Mouse (Mus musculus) stomach, embryonic 14.5 days (tissue): ENCODE measurements around the gene Nfam1. TPM values are rescaled to one million over a fixed set of nuclear protein-coding genes. Genes with fewer than 3 reads are reported as not detected.
A peak's percentile ranks its signal among the peaks of the same experiment; 100 is the strongest.

Experiments
- ATAC-seq: fragments of 200-750 bp; cut with Nextera tagmentation; 2 replicates; pipeline ENCODE4 v1.8.0; 2017; ENCODE audit warnings: low read depth, moderate TSS enrichment; ENCODE audit not compliant: insufficient number of reproducible peaks, insufficient read depth, low FRiP score
- H3K27ac ChIP-seq: fragments of 300-500 bp; sonication (generic); 2 replicates; pipeline ENCODE4 v1.5.1; 2014; ENCODE audit warnings: mild to moderate bottlenecking, low read length, moderate library complexity, mixed read lengths
- H3K27me3 ChIP-seq: fragments of 300-500 bp; sonication (generic); 2 replicates; pipeline ENCODE4 v1.6.1; 2014; ENCODE audit warnings: low read length, control low read depth, mixed read lengths; ENCODE audit not compliant: control insufficient read depth, insufficient read depth
- H3K36me3 ChIP-seq: fragments of 300-500 bp; sonication (generic); 2 replicates; pipeline ENCODE4 v1.6.1; 2014; ENCODE audit warnings: mild to moderate bottlenecking, control low read depth, low read length, moderate library complexity, mixed read lengths; ENCODE audit not compliant: control insufficient read depth, insufficient read depth
- H3K4me1 ChIP-seq: fragments of 300-500 bp; sonication (generic); 2 replicates; pipeline ENCODE4 v1.6.1; 2014; ENCODE audit warnings: low read length, control low read depth, mixed read lengths; ENCODE audit not compliant: control insufficient read depth, insufficient read depth
- H3K4me2 ChIP-seq: fragments of 300-500 bp; sonication (generic); replicated peaks from 2 replicates; pipeline ENCODE4 v1.6.1; 2014; ENCODE audit warnings: low read depth, low read length, control low read depth
- H3K4me3 ChIP-seq: fragments of 300-500 bp; sonication (generic); 2 replicates; pipeline ENCODE4 v1.5.1; 2014; ENCODE audit warnings: low read depth, low read length, control low read depth
- H3K9ac ChIP-seq: fragments of 300-500 bp; sonication (generic); replicated peaks from 2 replicates; pipeline ENCODE4 v1.6.1; 2014; ENCODE audit warnings: low read depth, mild to moderate bottlenecking, control low read depth, low read length, moderate library complexity, mixed read lengths
- H3K9me3 ChIP-seq: fragments of 300-500 bp; sonication (generic); 2 replicates; pipeline ENCODE4 v1.6.1; 2016; ENCODE audit warnings: low read depth, low read length, control low read depth; ENCODE audit not compliant: control insufficient read depth
- WGBS: fragments of 180-500 bp; shearing (Covaris S2); extraction: QIAGEN DNeasy Blood & Tissue Kit; methylation state at CpG from one replicate; pipeline ENCODE4 v1.1.7; 2014; 5-methylcytosine and 5-hydroxymethylcytosine counted together
- polyA plus RNA-seq: library from polyadenylated mRNA; unstranded; fragments of >200 nt; fragmentation: Nextera tagmentation; extraction: Ambion mirVana; gene quantifications from 2 replicates; pipeline ENCODE4 v1.2.1, GENCODE M21; 2014

Gene Nfam1
- polyA plus RNA-seq, 1 experiment from 2014 or later: 2.8 TPM

DNA sequence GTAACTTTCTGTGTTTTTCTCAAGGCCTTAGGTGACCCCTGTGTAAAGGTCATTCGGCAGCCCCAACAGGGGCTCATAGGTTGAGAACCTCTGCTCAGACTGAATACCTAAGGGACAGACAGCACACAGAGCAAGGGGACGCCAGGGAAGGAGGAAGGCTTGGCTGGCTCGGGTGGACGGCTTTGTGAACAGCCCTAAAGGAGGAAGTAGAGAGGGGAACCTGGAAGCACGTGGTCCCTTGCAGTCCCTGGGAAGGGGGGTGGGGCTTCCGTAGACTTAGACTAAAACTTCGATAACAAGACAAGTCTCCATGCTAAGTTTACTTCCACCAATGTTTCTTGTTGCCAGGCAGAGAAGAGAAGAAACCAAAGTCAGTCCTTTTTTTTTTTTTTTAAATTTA is 3.0 kb upstream of the Nfam1 start:
- no peak for ATAC-seq
- H3K9ac ChIP-seq: no peak overlapping the region
- no peaks in the 10 kb centered on the region for H3K36me3 ChIP-seq
- no peak overlapping the region for H3K4me2 ChIP-seq
- H3K27ac ChIP-seq: no peak overlapping the region
- H3K9me3 ChIP-seq: no peaks in the 10 kb centered on the region
- no peak overlapping the region for H3K4me3 ChIP-seq
- WGBS: 72% methylated on average over 7 of the region's 7 CpGs
- peaks cover 36% of the 10 kb centered on the region for H3K4me1 ChIP-seq
- no peaks in the 10 kb centered on the region for H3K27me3 ChIP-seq

DNA sequence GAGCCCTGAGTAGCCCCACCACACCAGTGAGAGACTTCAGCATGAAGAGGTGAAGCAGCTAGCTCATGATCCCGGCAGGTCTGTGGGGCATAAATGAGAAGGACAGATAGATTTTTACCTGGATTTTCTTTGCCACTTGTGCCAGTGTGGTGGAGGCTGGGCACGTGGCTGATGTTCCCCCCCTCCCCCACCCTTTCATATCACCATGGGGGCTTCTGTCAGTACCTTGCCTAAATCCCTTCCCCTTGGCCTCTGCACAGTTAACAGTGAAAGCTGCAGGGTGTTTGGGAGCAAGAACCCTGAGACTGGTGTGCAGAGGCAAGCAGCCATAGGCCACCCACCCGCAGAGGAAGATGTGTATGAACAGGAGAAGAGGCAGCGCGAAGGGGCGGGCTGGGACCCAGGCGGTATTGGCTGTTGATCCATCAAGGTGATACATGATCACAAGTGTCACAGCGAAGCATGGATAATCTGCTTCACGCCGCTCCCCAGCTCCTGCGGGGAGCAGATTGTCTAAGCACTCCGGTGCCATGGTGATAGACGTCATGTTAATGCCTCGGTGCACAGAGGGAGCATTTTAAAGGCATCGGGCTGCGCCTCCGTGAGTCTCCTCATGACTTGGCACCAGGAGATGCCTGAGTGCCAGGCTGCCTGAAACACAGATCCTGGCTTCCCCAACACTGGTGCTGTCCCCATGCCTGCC is 1.3 kb upstream of the Nfam1 start:
- H3K9ac ChIP-seq: no peak overlapping the region
- H3K27ac ChIP-seq: no peak overlapping the region
- 14% methylated on average over 17 of the region's 17 CpGs for WGBS
- no peak for ATAC-seq
- H3K4me2 ChIP-seq: no peak overlapping the region
- peaks cover 39% of the 10 kb centered on the region for H3K4me1 ChIP-seq
- no peak overlapping the region for H3K4me3 ChIP-seq
- H3K36me3 ChIP-seq: no peaks in the 10 kb centered on the region
- no peaks in the 10 kb centered on the region for H3K9me3 ChIP-seq
- no peaks in the 10 kb centered on the region for H3K27me3 ChIP-seq

DNA sequence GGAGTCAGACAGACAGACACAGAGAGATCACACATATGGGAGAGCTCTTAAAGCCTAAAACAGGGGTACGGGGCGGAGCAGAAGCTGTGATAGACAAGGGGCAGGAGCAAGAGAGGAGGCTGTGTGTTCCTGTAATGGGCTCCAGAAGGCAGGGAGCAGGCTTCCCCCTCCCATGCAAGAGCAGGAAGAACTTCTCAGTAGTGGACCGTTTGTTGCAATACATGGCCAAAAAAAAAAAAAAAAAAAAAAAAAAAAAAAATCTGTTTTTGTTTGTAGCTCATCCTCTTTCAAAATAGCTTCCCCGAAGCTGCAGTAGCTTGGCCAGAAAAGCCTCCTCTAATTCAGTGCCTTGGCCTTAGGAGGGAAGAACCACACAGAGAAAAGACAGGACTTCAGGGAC is 2.2 kb downstream of the Nfam1 start:
- H3K27me3 ChIP-seq: no peaks in the 10 kb centered on the region
- no peak overlapping the region for H3K9ac ChIP-seq
- peaks cover 32% of the 10 kb centered on the region for H3K4me1 ChIP-seq
- H3K4me2 ChIP-seq: no peak overlapping the region
- no peak overlapping the region; the same call in 1 of the 2 replicates for H3K27ac ChIP-seq
- no peak for ATAC-seq
- no peaks in the 10 kb centered on the region for H3K36me3 ChIP-seq
- H3K4me3 ChIP-seq: no peak overlapping the region
- 57% methylated on average over 4 of the region's 4 CpGs for WGBS
- H3K9me3 ChIP-seq: no peaks in the 10 kb centered on the region

DNA sequence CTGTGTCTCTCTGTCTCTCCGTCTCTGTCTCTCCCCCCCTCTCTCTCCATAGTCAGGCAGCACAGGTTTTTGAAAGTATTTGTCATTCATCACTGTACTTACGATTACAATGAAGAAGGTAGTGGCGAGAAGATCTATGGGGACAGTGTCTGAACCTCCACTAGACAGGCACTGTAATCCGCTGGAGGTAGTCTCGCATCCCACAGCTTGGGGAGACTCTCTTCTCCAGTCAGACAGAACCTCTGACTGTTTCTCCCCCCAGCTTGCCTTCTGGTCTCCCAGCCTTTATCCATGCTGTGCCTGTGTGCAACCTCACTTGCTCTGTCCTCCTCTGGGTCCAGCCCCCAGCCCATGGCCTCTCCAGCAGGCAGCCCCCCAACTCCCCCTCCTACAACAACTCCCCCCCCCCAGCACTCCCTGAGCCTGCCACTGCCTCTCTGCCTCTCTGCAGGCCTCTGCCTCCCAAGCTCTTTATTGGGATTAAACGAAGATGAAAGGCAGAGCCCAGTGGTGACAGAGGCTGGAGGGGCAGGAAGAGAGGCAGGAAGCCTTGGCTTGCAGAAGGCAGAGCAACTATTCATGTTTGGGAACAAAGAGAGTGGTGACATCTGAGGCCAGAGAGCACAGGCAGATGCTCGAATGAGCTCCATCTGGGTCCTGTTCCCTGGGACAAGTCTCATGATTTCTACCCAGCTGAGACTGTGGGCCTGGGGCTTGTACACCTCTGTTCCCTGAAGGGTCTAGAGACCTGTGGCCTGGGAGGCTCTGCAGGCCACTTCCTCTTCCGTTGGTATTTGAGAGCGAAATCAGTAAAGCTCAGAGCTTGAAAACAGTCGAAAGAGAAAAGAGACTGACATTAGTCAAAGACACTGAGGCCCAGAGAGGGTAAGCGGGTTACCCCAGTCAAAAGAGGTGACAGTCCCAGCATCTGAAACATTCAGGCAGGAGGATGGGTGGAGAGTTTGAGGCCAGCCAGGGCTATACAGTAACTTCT is 3.1 kb downstream of the Nfam1 start:
- Histone ChIP-seq H3K27ac (peak overlapping the region; percentile 21; the same call in 1 of the 2 replicates), H3K36me3 (no peaks in the 10 kb centered on the region), H3K27me3 (no peaks in the 10 kb centered on the region), H3K4me2 (no peak overlapping the region), H3K9ac (no peak overlapping the region), H3K9me3 (no peaks in the 10 kb centered on the region), H3K4me1 (peaks cover 39% of the 10 kb centered on the region), H3K4me3 (no peak overlapping the region)
- peak; percentile 46; the same call in 1 of the 2 replicates for ATAC-seq
- 51% methylated on average over 11 of the region's 11 CpGs for WGBS

DNA sequence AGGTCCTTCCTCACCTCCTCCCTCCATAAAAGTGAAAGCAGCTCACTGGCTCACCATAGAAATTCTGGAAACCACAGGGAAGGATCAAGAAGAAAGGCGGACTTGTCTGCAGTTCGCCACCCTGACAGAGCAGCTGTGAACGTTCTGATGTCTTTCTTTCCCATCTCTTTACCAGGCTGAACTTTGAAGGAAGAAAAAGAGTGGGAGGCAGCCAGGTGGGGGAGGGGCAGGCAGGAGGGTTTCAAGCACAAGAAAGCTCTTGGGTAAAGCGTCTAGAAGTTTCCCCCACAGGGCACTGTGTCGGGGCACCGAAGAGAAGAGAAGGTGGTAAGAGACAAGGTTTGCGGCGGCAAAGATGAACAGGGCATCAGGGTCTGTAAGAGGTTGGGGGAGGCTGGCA is 7.0 kb downstream of the Nfam1 start:
- Histone ChIP-seq H3K4me2 (0 out of 2 replicates have a peak overlapping the region, but pooled peaks have one; percentile 29), H3K36me3 (no peaks in the 10 kb centered on the region), H3K9me3 (no peaks in the 10 kb centered on the region), H3K4me1 (peaks cover 30% of the 10 kb centered on the region), H3K27me3 (no peaks in the 10 kb centered on the region), H3K27ac (peak overlapping the region; percentile 55; the same call in 1 of the 2 replicates), H3K9ac (no peak overlapping the region), H3K4me3 (no peak overlapping the region)
- ATAC-seq: no peak
- WGBS: 58% methylated on average over 8 of the region's 8 CpGs

DNA sequence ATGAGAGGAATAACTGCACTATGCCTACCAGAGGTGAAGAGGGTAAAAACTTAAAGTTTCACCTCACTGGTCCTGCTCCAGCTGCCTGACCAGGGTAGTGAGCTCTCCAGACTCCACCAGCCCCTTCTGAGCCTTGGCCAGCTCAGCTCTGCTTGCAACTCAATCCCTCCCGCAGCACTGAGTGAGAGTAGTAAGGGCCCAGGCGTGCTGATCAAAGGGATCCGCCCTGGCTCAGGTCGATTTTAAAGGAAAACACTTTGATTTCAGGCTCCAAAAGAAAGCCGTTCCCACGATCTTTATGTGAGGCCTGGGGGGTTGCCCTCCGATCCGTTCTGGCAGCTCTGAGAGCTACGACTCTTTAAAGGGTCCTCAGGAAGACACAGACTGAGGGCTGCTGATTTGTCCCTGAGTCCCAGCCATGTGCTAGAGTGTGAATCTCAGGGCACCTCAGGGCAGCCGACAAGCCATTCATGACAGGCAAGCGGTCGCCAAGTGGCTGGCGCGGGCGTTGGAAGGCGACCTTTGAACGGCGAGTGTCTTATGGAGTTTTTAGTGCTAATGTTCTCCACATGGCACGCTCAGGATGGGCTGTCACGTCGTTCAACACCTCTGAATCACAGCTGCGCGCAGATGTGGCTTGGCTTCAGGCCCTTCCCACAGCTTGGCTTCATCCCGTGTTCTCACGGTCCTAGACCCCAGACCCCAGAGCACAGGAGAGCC is 7.9 kb downstream of the Nfam1 start:
- Histone ChIP-seq H3K27ac (peak overlapping the region; percentile 11; the same call in 1 of the 2 replicates), H3K9ac (no peak overlapping the region), H3K27me3 (no peaks in the 10 kb centered on the region), H3K4me2 (peak overlapping the region; percentile 29; the same call in 1 of the 2 replicates), H3K36me3 (no peaks in the 10 kb centered on the region), H3K4me3 (no peak overlapping the region), H3K4me1 (peaks cover 26% of the 10 kb centered on the region), H3K9me3 (no peaks in the 10 kb centered on the region)
- no peak for ATAC-seq
- 15% methylated on average over 25 of the region's 25 CpGs for WGBS

DNA sequence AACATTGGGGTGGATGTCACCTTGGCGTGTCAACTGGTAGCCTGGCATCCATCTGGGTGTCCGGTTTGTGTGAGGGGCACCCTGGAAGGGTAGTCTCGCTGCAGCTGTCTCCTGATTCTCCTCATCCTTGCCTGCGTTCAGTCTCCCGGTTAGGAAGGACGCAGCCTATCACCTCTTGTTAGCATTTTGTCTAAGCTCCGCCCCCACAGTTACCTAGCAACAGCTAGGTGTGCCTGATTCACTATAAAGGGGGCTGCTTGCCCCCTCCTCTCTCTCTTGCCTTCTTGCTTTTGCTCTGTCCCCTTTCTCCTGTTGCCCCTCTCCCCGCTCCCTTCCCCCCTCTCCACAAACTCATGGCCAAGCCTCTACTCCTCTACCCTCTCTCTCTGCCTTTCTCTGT is 10.2 kb downstream of the Nfam1 start:
- H3K9me3 ChIP-seq: no peaks in the 10 kb centered on the region
- H3K4me3 ChIP-seq: no peak overlapping the region
- H3K36me3 ChIP-seq: no peaks in the 10 kb centered on the region
- no peak overlapping the region for H3K4me2 ChIP-seq
- H3K4me1 ChIP-seq: peaks cover 26% of the 10 kb centered on the region
- H3K9ac ChIP-seq: no peak overlapping the region
- no peak overlapping the region for H3K27ac ChIP-seq
- 35% methylated on average over 8 of the region's 8 CpGs for WGBS
- ATAC-seq: no peak
- no peaks in the 10 kb centered on the region for H3K27me3 ChIP-seq
